Mouse (Mus musculus) adrenal gland, adult 8-10 months (tissue): ENCODE measurements around the gene Slk. TPM values are rescaled to one million over a fixed set of nuclear protein-coding genes. Genes with fewer than 3 reads are reported as not detected.
A peak's percentile ranks its signal among the peaks of the same experiment; 100 is the strongest.
"Not testable (repeated sequence)": the region's sequence is repeated elsewhere in the genome, so short reads cannot be mapped to it uniquely, and the experiment has no call there.

Experiments
- DNase-seq: peaks from one replicate; pipeline ENCODE4 v3.0.0; 2022
- total RNA-seq, 4 experiments: library from RNA; stranded (reverse); gene quantifications; 2 replicates each; pipeline ENCODE4 v1.2.4; 2022

Slk gene
- total RNA-seq, 4 experiments from 2014 or later = 34.0 to 49.4 (median 39.6) TPM

- not testable (repeated sequence) for DNase-seq
Measured at GRCm38 (mm10) chr19:47571981-47572380, 7.5 kb upstream of the Slk start.

- DNase-seq = no peak
Measured at GRCm38 (mm10) chr19:47573718-47574117, 5.8 kb upstream of the Slk start.

- peak; percentile 6 for DNase-seq
Measured at GRCm38 (mm10) chr19:47578581-47579224, 775 bp upstream of the Slk start.

- peak; percentile 5 for DNase-seq
Measured at GRCm38 (mm10) chr19:47579788-47580631, 532 bp downstream of the Slk start.

- DNase-seq = no peak
Measured at GRCm38 (mm10) chr19:47585772-47586171, 6.3 kb downstream of the Slk start.

GRCm38 (mm10) chr19:47587009-47587408, 7.5 kb downstream of the Slk start:
- DNase-seq = no peak

GRCm38 (mm10) chr19:47608513-47608912, 29.0 kb downstream of the Slk start:
- no peak for DNase-seq

GRCm38 (mm10) chr19:47613442-47613841, 34.0 kb downstream of the Slk start:
- DNase-seq = no peak

- no peak for DNase-seq
Measured at GRCm38 (mm10) chr19:47621478-47621877, 42.0 kb downstream of the Slk start.

- DNase-seq = no peak
Measured at GRCm38 (mm10) chr19:47624940-47625711, 45.6 kb downstream of the Slk start.

- DNase-seq = no peak
Measured at GRCm38 (mm10) chr19:47627450-47627849, 48.0 kb downstream of the Slk start.

- DNase-seq = no peak
Measured at GRCm38 (mm10) chr19:47629068-47629467, 49.6 kb downstream of the Slk start.

- DNase-seq = no peak
Measured at GRCm38 (mm10) chr19:47630381-47630780, 50.9 kb downstream of the Slk start.

GRCm38 (mm10) chr19:47631799-47632198, 52.3 kb downstream of the Slk start:
- DNase-seq = no peak

GRCm38 (mm10) chr19:47635380-47635779, 55.9 kb downstream of the Slk start:
- DNase-seq = no peak

GRCm38 (mm10) chr19:47643910-47644309, 64.4 kb downstream of the Slk start:
- DNase-seq = no peak

- no peak for DNase-seq
Measured at GRCm38 (mm10) chr19:47645583-47645982, 66.1 kb downstream of the Slk start.

GRCm38 (mm10) chr19:47646508-47647120, 67.1 kb downstream of the Slk start:
- no peak for DNase-seq

GRCm38 (mm10) chr19:47649071-47649470, 69.6 kb downstream of the Slk start:
- no peak for DNase-seq

GRCm38 (mm10) chr19:47650366-47651159, 71.1 kb downstream of the Slk start:
- no peak for DNase-seq

GRCm38 (mm10) chr19:47651160-47651480, 71.6 kb downstream of the Slk start:
- DNase-seq = no peak

GRCm38 (mm10) chr19:47652255-47652654, 72.8 kb downstream of the Slk start:
- DNase-seq = no peak
